Mouse (Mus musculus) ovary, postnatal 14 days (tissue): ENCODE measurements around the gene 4930523C07Rik.

Experiments used
- DNase-seq: peaks from one replicate; pipeline ENCODE4 v3.0.0; 2022; ENCODE audit warnings: low spot score

4930523C07Rik gene

GRCm38 (mm10) chr1:160099659-160100302, 55.6 kb downstream of the 4930523C07Rik start:
- DNase-seq = no peak

- DNase-seq = no peak
Observed at GRCm38 (mm10) chr1:160100996-160101395, 56.8 kb downstream of the 4930523C07Rik start.

- DNase-seq = no peak
Observed at GRCm38 (mm10) chr1:160105426-160105825, 61.2 kb downstream of the 4930523C07Rik start.

- no peak for DNase-seq
Observed at GRCm38 (mm10) chr1:160108604-160109003, 64.4 kb downstream of the 4930523C07Rik start.

- no peak for DNase-seq
Observed at GRCm38 (mm10) chr1:160123957-160124356, 79.8 kb downstream of the 4930523C07Rik start.
